Mouse (Mus musculus): ENCODE results near the gene Arcn1. TPM values are rescaled to one million over a fixed set of nuclear protein-coding genes. Genes with fewer than 3 reads are reported as not detected.

Arcn1 gene
- polyA plus RNA-seq, 1 experiment, result 76.9 TPM

- TF ChIP-seq CTCF (IDR thresholded peaks at IDR 0.05; ENCODE audit: borderline replicate concordance, extremely low read depth, insufficient read depth, insufficient read length), result no peak
- no peak for TF ChIP-seq POLR2A (IDR thresholded peaks at IDR 0.05; ENCODE audit: borderline replicate concordance, extremely low read depth, insufficient read depth, insufficient read length, poor library complexity, severe bottlenecking)
- DNase-seq (ENCODE audit: low read depth), result peak; percentile 84
These were observed 59.2 kb downstream of the Arcn1 start for GRCm38 (mm10) chr9:44708429-44708765.

GRCm38 (mm10) chr9:44707749-44708428 is 59.8 kb downstream of the Arcn1 start:
- no peak for DNase-seq (ENCODE audit: low read depth)

GRCm38 (mm10) chr9:44699730-44700129 is 67.9 kb downstream of the Arcn1 start:
- TF ChIP-seq CTCF (IDR thresholded peaks at IDR 0.05; ENCODE audit: borderline replicate concordance, extremely low read depth, insufficient read depth, insufficient read length) (no peak), POLR2A (IDR thresholded peaks at IDR 0.05; ENCODE audit: borderline replicate concordance, extremely low read depth, insufficient read depth, insufficient read length, poor library complexity, severe bottlenecking) (no peak)
- DNase-seq (ENCODE audit: low read depth), result no peak

More at GRCm38 (mm10) chr9:44707749-44708428, 59.8 kb downstream of the Arcn1 start:
- TF ChIP-seq POLR2A (IDR thresholded peaks at IDR 0.05; ENCODE audit: borderline replicate concordance, extremely low read depth, insufficient read depth, insufficient read length, poor library complexity, severe bottlenecking) (no peak), CTCF (IDR thresholded peaks at IDR 0.05; ENCODE audit: borderline replicate concordance, extremely low read depth, insufficient read depth, insufficient read length) (no peak)

GRCm38 (mm10) chr9:44699196-44699595 is 68.4 kb downstream of the Arcn1 start:
- DNase-seq (ENCODE audit: low read depth), result no peak
- TF ChIP-seq CTCF (IDR thresholded peaks at IDR 0.05; ENCODE audit: borderline replicate concordance, extremely low read depth, insufficient read depth, insufficient read length), result no peak
- no peak for TF ChIP-seq POLR2A (IDR thresholded peaks at IDR 0.05; ENCODE audit: borderline replicate concordance, extremely low read depth, insufficient read depth, insufficient read length, poor library complexity, severe bottlenecking)

GRCm38 (mm10) chr9:44697866-44698265 is 69.8 kb downstream of the Arcn1 start:
- TF ChIP-seq CTCF (IDR thresholded peaks at IDR 0.05; ENCODE audit: borderline replicate concordance, extremely low read depth, insufficient read depth, insufficient read length) (no peak), POLR2A (IDR thresholded peaks at IDR 0.05; ENCODE audit: borderline replicate concordance, extremely low read depth, insufficient read depth, insufficient read length, poor library complexity, severe bottlenecking) (no peak)
- no peak for DNase-seq (ENCODE audit: low read depth)

- peak; percentile 57 for DNase-seq (ENCODE audit: low read depth)
These were observed 74.6 kb downstream of the Arcn1 start for GRCm38 (mm10) chr9:44693071-44693470.

GRCm38 (mm10) chr9:44691671-44692520 is 75.7 kb downstream of the Arcn1 start:
- no peak for TF ChIP-seq POLR2A (IDR thresholded peaks at IDR 0.05; ENCODE audit: borderline replicate concordance, extremely low read depth, insufficient read depth, insufficient read length, poor library complexity, severe bottlenecking)
- TF ChIP-seq CTCF (IDR thresholded peaks at IDR 0.05; ENCODE audit: borderline replicate concordance, extremely low read depth, insufficient read depth, insufficient read length), result no peak
- peak; percentile 80 for DNase-seq (ENCODE audit: low read depth)

More at GRCm38 (mm10) chr9:44693071-44693470, 74.6 kb downstream of the Arcn1 start:
- TF ChIP-seq CTCF (IDR thresholded peaks at IDR 0.05; ENCODE audit: borderline replicate concordance, extremely low read depth, insufficient read depth, insufficient read length) (no peak), POLR2A (IDR thresholded peaks at IDR 0.05; ENCODE audit: borderline replicate concordance, extremely low read depth, insufficient read depth, insufficient read length, poor library complexity, severe bottlenecking) (no peak)

Other genes starting within 250 kb of the Arcn1 start
- gene Cxcr5, start 206.0 kb downstream of the Arcn1 start, polyA plus RNA-seq (2012; rRNA removed), result 0.03 and 0.04 TPM in 2 replicates
- 40.8 and 68.4 TPM in 2 replicates for gene Ddx6, start 163.0 kb downstream of the Arcn1 start, polyA plus RNA-seq (2012; rRNA removed)
- not detected in 2 replicates for gene Treh, start 94.6 kb downstream of the Arcn1 start, polyA plus RNA-seq (2012; rRNA removed)
- 151 and 169 TPM in 2 replicates for gene Phldb1, start 32.6 kb downstream of the Arcn1 start, polyA plus RNA-seq (2012; rRNA removed)
- gene Ift46, start 63 bp upstream of the Arcn1 start, polyA plus RNA-seq (2012; rRNA removed), result 132 and 147 TPM in 2 replicates
- gene Tmem25, start 31.5 kb upstream of the Arcn1 start, polyA plus RNA-seq (2012; rRNA removed), result 19.6 and 28.1 TPM in 2 replicates
- gene Ttc36, start 35.2 kb upstream of the Arcn1 start, polyA plus RNA-seq (2012; rRNA removed), result 1.1 and 1.2 TPM in 2 replicates
- 25.6 and 41.4 TPM in 2 replicates for gene Kmt2a, start 113.5 kb upstream of the Arcn1 start, polyA plus RNA-seq (2012; rRNA removed)
- gene Atp5l, start 152.9 kb upstream of the Arcn1 start, polyA plus RNA-seq (2012; rRNA removed), result 610 and 841 TPM in 2 replicates
- 24.0 and 42.3 TPM in 2 replicates for gene Ube4a, start 197.8 kb upstream of the Arcn1 start, polyA plus RNA-seq (2012; rRNA removed)
- gene Cd3g, start 212.6 kb upstream of the Arcn1 start, polyA plus RNA-seq (2012; rRNA removed), result not detected in 2 replicates
- gene Cd3d, start 213.9 kb upstream of the Arcn1 start, polyA plus RNA-seq (2012; rRNA removed), result not detected in 2 replicates
- not detected in 2 replicates for gene Cd3e, start 241.8 kb upstream of the Arcn1 start, polyA plus RNA-seq (2012; rRNA removed)

Measured in brain, embryonic 14.5 days (tissue).